Mouse (Mus musculus) embryonic facial prominence, embryonic 14.5 days (tissue): Measurements from ENCODE around the gene Lbhd1. TPM values are rescaled to one million over a fixed set of nuclear protein-coding genes. Genes with fewer than 3 reads are reported as not detected.
"Not testable (repeated sequence)": the region's sequence is repeated elsewhere in the genome, so short reads cannot be mapped to it uniquely, and the experiment has no call there.

ENCODE experiments used
- ATAC-seq: fragments of 200-750 bp; cut with Nextera tagmentation; 2 replicates; pipeline ENCODE4 v1.8.0; 2017; ENCODE audit warnings: low read depth, moderate number of reproducible peaks, moderate TSS enrichment
- DNase-seq: peaks from one replicate; pipeline ENCODE4 v3.0.0-alpha.2; 2015; ENCODE audit warnings: low spot score
- H3K27ac ChIP-seq: fragments of 300-500 bp; sonication (generic); replicated peaks from 2 replicates; pipeline ENCODE4 v1.5.1; 2014; ENCODE audit warnings: low read depth, mild to moderate bottlenecking, low read length, moderate library complexity
- H3K27me3 ChIP-seq: fragments of 300-500 bp; sonication (generic); replicated peaks from 2 replicates; pipeline ENCODE4 v1.6.1; 2014; ENCODE audit warnings: low read length; ENCODE audit not compliant: control insufficient read depth, insufficient read depth
- H3K36me3 ChIP-seq: fragments of 300-500 bp; sonication (generic); 2 replicates; pipeline ENCODE4 v1.6.1; 2014; ENCODE audit warnings: low read length, mixed read lengths; ENCODE audit not compliant: control insufficient read depth, insufficient read depth
- H3K4me1 ChIP-seq: fragments of 300-500 bp; sonication (generic); 2 replicates; pipeline ENCODE4 v1.6.1; 2014; ENCODE audit warnings: antibody characterized with exemption, low read length; ENCODE audit not compliant: control insufficient read depth, insufficient read depth
- H3K4me2 ChIP-seq: fragments of 300-500 bp; sonication (generic); 2 replicates; pipeline ENCODE4 v1.6.1; 2014; ENCODE audit warnings: low read depth, mild to moderate bottlenecking, low read length, moderate library complexity, mixed read lengths
- H3K4me3 ChIP-seq: fragments of 300-500 bp; sonication (generic); 2 replicates; pipeline ENCODE4 v1.5.1; 2014; ENCODE audit warnings: low read depth, mild to moderate bottlenecking, low read length
- H3K9ac ChIP-seq: fragments of 300-500 bp; sonication (generic); 2 replicates; pipeline ENCODE4 v1.6.1; 2014; ENCODE audit warnings: low read depth, mild to moderate bottlenecking, low read length, moderate library complexity, mixed read lengths
- H3K9me3 ChIP-seq: fragments of 300-500 bp; sonication (generic); 2 replicates; pipeline ENCODE4 v1.6.1; 2016; ENCODE audit warnings: low read length; ENCODE audit not compliant: control insufficient read depth
- WGBS: fragments of 180-500 bp; shearing (Covaris S2); extraction: QIAGEN DNeasy Blood & Tissue Kit; methylation state at CpG from one replicate; pipeline ENCODE4 v1.1.7; 2014; 5-methylcytosine and 5-hydroxymethylcytosine counted together
- polyA plus RNA-seq: library from polyadenylated mRNA; unstranded; fragments of >200 nt; fragmentation: Nextera tagmentation; extraction: Ambion mirVana; gene quantifications from 2 replicates; pipeline ENCODE4 v1.2.1, GENCODE M21; 2014

Gene Lbhd1
- polyA plus RNA-seq, 1 experiment from 2014 or later: 68.8 TPM

- no peak overlapping the region for H3K4me2 ChIP-seq
- ATAC-seq: no peak
- no peaks in the 10 kb centered on the region for H3K27me3 ChIP-seq
- no peak overlapping the region for H3K4me3 ChIP-seq
- no peak overlapping the region for H3K9ac ChIP-seq
- H3K9me3 ChIP-seq: no peaks in the 10 kb centered on the region
- no peaks in the 10 kb centered on the region for H3K4me1 ChIP-seq
- no peak overlapping the region for H3K27ac ChIP-seq
- 15% methylated on average over 1 of the region's 1 CpGs for WGBS
- no peaks in the 10 kb centered on the region for H3K36me3 ChIP-seq
- DNase-seq: no peak
Observed at GRCm38 (mm10) chr19:8859018-8859417, 24.5 kb upstream of the Lbhd1 start.

DNA sequence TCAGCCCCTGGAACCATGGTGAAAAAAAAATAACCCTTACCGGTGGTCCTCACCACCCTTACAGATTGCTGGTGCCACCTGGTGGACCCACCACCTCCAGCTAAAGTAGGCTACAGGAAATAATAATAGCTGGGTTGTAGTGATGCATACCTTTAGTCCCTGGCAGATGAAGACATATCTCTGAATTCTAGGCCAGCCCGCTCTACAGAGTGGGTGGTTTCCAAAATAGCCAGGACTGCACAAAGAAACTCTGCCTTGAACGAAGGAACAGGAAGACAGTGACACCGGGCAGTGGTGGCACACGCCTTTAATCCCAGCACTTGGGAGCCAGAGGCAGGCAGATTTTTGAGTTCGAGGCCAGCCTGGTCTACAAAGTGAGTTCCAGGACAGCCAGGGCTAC is 19.3 kb upstream of the Lbhd1 start:
- WGBS: 80% methylated on average over 6 of the region's 6 CpGs
- Histone ChIP-seq H3K27me3 (no peaks in the 10 kb centered on the region), H3K27ac (no peak overlapping the region), H3K9me3 (no peaks in the 10 kb centered on the region), H3K4me2 (no peak overlapping the region), H3K9ac (no peak overlapping the region), H3K4me3 (no peak overlapping the region), H3K4me1 (no peaks in the 10 kb centered on the region), H3K36me3 (no peaks in the 10 kb centered on the region)
- DNase-seq (no peak), ATAC-seq (no peak)

DNA sequence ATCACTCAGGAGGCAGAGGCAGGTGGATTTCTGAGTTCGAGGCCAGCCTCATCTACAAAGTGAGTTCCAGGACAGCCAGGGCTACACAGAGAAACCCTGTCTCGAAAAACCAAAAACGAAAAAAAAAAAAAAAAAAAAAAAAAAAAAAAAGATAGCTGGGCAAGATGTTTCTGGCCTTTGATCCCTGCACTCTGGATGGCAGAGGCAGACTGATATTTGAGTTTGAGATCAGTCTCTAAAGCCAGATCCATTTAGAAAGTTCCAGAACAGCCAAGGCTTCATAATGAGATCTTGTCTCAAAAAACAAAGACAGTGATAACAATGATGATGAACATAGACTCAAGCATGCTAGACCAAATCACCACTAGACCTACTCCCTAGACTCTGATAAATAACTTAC is 13.2 kb upstream of the Lbhd1 start:
- H3K27ac ChIP-seq, H3K4me1 ChIP-seq, DNase-seq, ATAC-seq, H3K9ac ChIP-seq, H3K9me3 ChIP-seq, H3K27me3 ChIP-seq: not testable (repeated sequence)
- 67% methylated on average over 3 of the region's 3 CpGs for WGBS
- Histone ChIP-seq H3K4me3 (peak overlapping the region; percentile 78; the same call in 1 of the 2 replicates), H3K4me2 (peak overlapping the region; percentile 90), H3K36me3 (peaks cover 21% of the 10 kb centered on the region)

GRCm38 (mm10) chr19:8870838-8871237 is 12.7 kb upstream of the Lbhd1 start:
- H3K4me1 ChIP-seq: peaks cover 4% of the 10 kb centered on the region; the same call in 1 of the 2 replicates
- peak overlapping the region; percentile 75 for H3K27ac ChIP-seq
- peak overlapping the region; percentile 78 for H3K4me3 ChIP-seq
- DNase-seq (no peak), ATAC-seq (no peak)
- no peaks in the 10 kb centered on the region for H3K9me3 ChIP-seq
- peak overlapping the region; percentile 90 for H3K4me2 ChIP-seq
- H3K36me3 ChIP-seq: peaks cover 25% of the 10 kb centered on the region
- WGBS: 60% methylated on average over 9 of the region's 9 CpGs
- H3K9ac ChIP-seq: peak overlapping the region; percentile 96
- H3K27me3 ChIP-seq: no peaks in the 10 kb centered on the region

GRCm38 (mm10) chr19:8871267-8872186 is 12.0 kb upstream of the Lbhd1 start, which contains the start of gene Ubxn1:
Gene Ubxn1, plus strand, starts transcription at chr19:8871496.
- Histone ChIP-seq H3K4me1 (peaks cover 4% of the 10 kb centered on the region; the same call in 1 of the 2 replicates), H3K4me2 (peak within 1 kb of the TSS; percentile 90), H3K36me3 (peaks cover 32% of the 10 kb centered on the region), H3K27ac (peak within 1 kb of the TSS; percentile 75), H3K9me3 (no peaks in the 10 kb centered on the region), H3K4me3 (peak within 1 kb of the TSS; percentile 78), H3K27me3 (no peaks in the 10 kb centered on the region), H3K9ac (peak within 1 kb of the TSS; percentile 96)
- DNase-seq: peak; percentile 99
- WGBS: under 1% methylated on average over 42 of the region's 59 CpGs
- peak; percentile 98 for ATAC-seq

DNA sequence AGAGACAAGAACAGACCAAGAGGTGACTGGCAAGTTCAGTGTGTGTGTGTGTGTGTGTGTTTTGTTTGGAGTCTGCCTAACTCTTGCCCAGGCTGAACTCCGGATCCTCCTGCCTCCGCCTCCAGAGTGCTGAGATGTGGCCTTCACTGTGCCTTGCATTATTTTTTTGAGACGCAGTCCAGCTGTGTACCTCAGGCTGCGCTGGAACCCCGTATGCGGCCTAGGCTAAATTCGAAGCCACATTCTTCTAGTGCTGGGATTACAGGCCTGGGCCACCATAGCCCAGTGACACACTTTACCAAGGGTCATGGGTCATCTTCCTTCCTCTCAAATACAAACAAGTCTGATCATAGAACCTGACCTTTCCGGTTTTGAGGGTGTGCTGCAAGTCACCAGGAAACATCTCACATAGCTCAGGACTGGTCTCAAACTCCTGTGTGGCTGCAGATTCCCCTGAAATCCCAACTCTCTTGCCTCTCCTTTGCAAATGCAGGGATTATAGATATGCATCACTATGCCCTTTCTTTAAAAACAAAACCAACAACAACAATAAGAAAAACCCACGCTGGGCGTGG is 11.2 kb upstream of the Lbhd1 start:
- Histone ChIP-seq H3K4me1 (peaks cover 4% of the 10 kb centered on the region; the same call in 1 of the 2 replicates), H3K4me2 (peak overlapping the region; percentile 90), H3K4me3 (peak overlapping the region; percentile 78), H3K36me3 (peaks cover 38% of the 10 kb centered on the region), H3K9ac (peak overlapping the region; percentile 96), H3K27ac (peak overlapping the region; percentile 74; the same call in 1 of the 2 replicates), H3K9me3 (no peaks in the 10 kb centered on the region), H3K27me3 (no peaks in the 10 kb centered on the region)
- DNase-seq: no peak
- no peak for ATAC-seq
- WGBS: 71% methylated on average over 10 of the region's 10 CpGs

- Histone ChIP-seq H3K4me2 (no peak overlapping the region), H3K4me1 (peaks cover 11% of the 10 kb centered on the region; the same call in 1 of the 2 replicates), H3K36me3 (peaks cover 38% of the 10 kb centered on the region), H3K27ac (no peak overlapping the region), H3K9ac (no peak overlapping the region), H3K27me3 (no peaks in the 10 kb centered on the region), H3K4me3 (no peak overlapping the region), H3K9me3 (no peaks in the 10 kb centered on the region)
- DNase-seq (no peak), ATAC-seq (no peak)
- 95% methylated on average over 7 of the region's 7 CpGs for WGBS
Observed at GRCm38 (mm10) chr19:8875031-8875430, 8.5 kb upstream of the Lbhd1 start.

GRCm38 (mm10) chr19:8880311-8881033 is 3.1 kb upstream of the Lbhd1 start, which contains the start of gene Uqcc3:
Gene Uqcc3, minus strand, starts transcription at chr19:8880923.
- Histone ChIP-seq H3K36me3 (peaks cover 16% of the 10 kb centered on the region), H3K27ac (peak within 1 kb of the TSS; percentile 67), H3K4me3 (peak within 1 kb of the TSS; percentile 60), H3K9ac (peak within 1 kb of the TSS; percentile 74), H3K9me3 (no peaks in the 10 kb centered on the region), H3K27me3 (no peaks in the 10 kb centered on the region), H3K4me2 (peak within 1 kb of the TSS; percentile 77), H3K4me1 (peaks cover 7% of the 10 kb centered on the region; the same call in 1 of the 2 replicates)
- WGBS: under 1% methylated on average over 42 of the region's 42 CpGs
- DNase-seq (peak; percentile 96), ATAC-seq (peak; percentile 98)
